Mouse (Mus musculus): ENCODE measurements around the gene Olfr825. TPM values are rescaled to one million over a fixed set of nuclear protein-coding genes. Genes with fewer than 3 reads are reported as not detected.

Olfr825 gene
- total and polyA plus RNA-seq, 3 experiments, result 0.27 TPM; not detected in 2

Other genes starting within 250 kb of the Olfr825 start
- not detected in 2 replicates for gene Olfr818, start 217.7 kb downstream of the Olfr825 start, total RNA-seq (2014; fragmentation: Nextera tagmentation)
- gene Olfr818, start 217.7 kb downstream of the Olfr825 start, total RNA-seq (2017), result 0.29 TPM in 1 of 2 replicates, not detected in the other
- not detected in 2 replicates for gene Olfr818, start 217.7 kb downstream of the Olfr825 start, polyA plus RNA-seq (2012)
- not detected in 2 replicates for gene Olfr819, start 199.5 kb downstream of the Olfr825 start, total RNA-seq (2014; fragmentation: Nextera tagmentation)
- gene Olfr819, start 199.5 kb downstream of the Olfr825 start, total RNA-seq (2017), result 0.12 and 0.16 TPM in 2 replicates
- gene Olfr819, start 199.5 kb downstream of the Olfr825 start, polyA plus RNA-seq (2012), result not detected in 2 replicates
- not detected in 2 replicates for gene Olfr247, start 190.6 kb downstream of the Olfr825 start, total RNA-seq (2014; fragmentation: Nextera tagmentation)
- gene Olfr247, start 190.6 kb downstream of the Olfr825 start, total RNA-seq (2017), result not detected in 2 replicates
- not detected in 2 replicates for gene Olfr247, start 190.6 kb downstream of the Olfr825 start, polyA plus RNA-seq (2012)
- not detected in 2 replicates for gene Gm10310, start 181.7 kb downstream of the Olfr825 start, total RNA-seq (2014; fragmentation: Nextera tagmentation)
- 0.12 and 0.22 TPM in 2 replicates for gene Gm10310, start 181.7 kb downstream of the Olfr825 start, total RNA-seq (2017)
- not detected in 2 replicates for gene Gm10310, start 181.7 kb downstream of the Olfr825 start, polyA plus RNA-seq (2012)
- gene Olfr820, start 154.1 kb downstream of the Olfr825 start, total RNA-seq (2014; fragmentation: Nextera tagmentation), result not detected in 2 replicates
- gene Olfr820, start 154.1 kb downstream of the Olfr825 start, total RNA-seq (2017), result 0.27 TPM in 1 of 2 replicates, not detected in the other
- gene Olfr820, start 154.1 kb downstream of the Olfr825 start, polyA plus RNA-seq (2012), result not detected in 2 replicates
- gene Olfr821, start 136.4 kb downstream of the Olfr825 start, total RNA-seq (2014; fragmentation: Nextera tagmentation), result not detected in 2 replicates
- gene Olfr821, start 136.4 kb downstream of the Olfr825 start, total RNA-seq (2017), result not detected in 2 replicates
- gene Olfr821, start 136.4 kb downstream of the Olfr825 start, polyA plus RNA-seq (2012), result not detected in 2 replicates
- gene Olfr822, start 95.6 kb downstream of the Olfr825 start, total RNA-seq (2014; fragmentation: Nextera tagmentation), result not detected in 2 replicates
- gene Olfr822, start 95.6 kb downstream of the Olfr825 start, total RNA-seq (2017), result 0.06 and 0.11 TPM in 2 replicates
- gene Olfr822, start 95.6 kb downstream of the Olfr825 start, polyA plus RNA-seq (2012), result not detected in 2 replicates
- gene Olfr823, start 51.4 kb downstream of the Olfr825 start, total RNA-seq (2014; fragmentation: Nextera tagmentation), result not detected in 2 replicates
- not detected in 2 replicates for gene Olfr823, start 51.4 kb downstream of the Olfr825 start, total RNA-seq (2017)
- gene Olfr823, start 51.4 kb downstream of the Olfr825 start, polyA plus RNA-seq (2012), result not detected in 2 replicates
- gene Olfr824, start 36.8 kb downstream of the Olfr825 start, total RNA-seq (2014; fragmentation: Nextera tagmentation), result not detected in 2 replicates
- gene Olfr824, start 36.8 kb downstream of the Olfr825 start, total RNA-seq (2017), result 0.27 TPM in 1 of 2 replicates, not detected in the other
- gene Olfr824, start 36.8 kb downstream of the Olfr825 start, polyA plus RNA-seq (2012), result not detected in 2 replicates
- gene Olfr826, start 17.4 kb upstream of the Olfr825 start, total RNA-seq (2014; fragmentation: Nextera tagmentation), result not detected in 2 replicates
- gene Olfr826, start 17.4 kb upstream of the Olfr825 start, total RNA-seq (2017), result 0.16 TPM in 1 of 2 replicates, not detected in the other
- gene Olfr826, start 17.4 kb upstream of the Olfr825 start, polyA plus RNA-seq (2012), result not detected in 2 replicates
- not detected in 2 replicates for gene Olfr827, start 47.6 kb upstream of the Olfr825 start, total RNA-seq (2014; fragmentation: Nextera tagmentation)
- gene Olfr827, start 47.6 kb upstream of the Olfr825 start, total RNA-seq (2017), result 0.06 and 0.33 TPM in 2 replicates
- gene Olfr827, start 47.6 kb upstream of the Olfr825 start, polyA plus RNA-seq (2012), result not detected in 2 replicates
- not detected in 2 replicates for gene Neurod4, start 113.5 kb upstream of the Olfr825 start, total RNA-seq (2014; fragmentation: Nextera tagmentation)
- 0.60 and 0.64 TPM in 2 replicates for gene Neurod4, start 113.5 kb upstream of the Olfr825 start, total RNA-seq (2017)
- gene Neurod4, start 113.5 kb upstream of the Olfr825 start, polyA plus RNA-seq (2012), result not detected in 2 replicates
- 202 and 209 TPM in 2 replicates for gene Tespa1, start 156.1 kb upstream of the Olfr825 start, total RNA-seq (2014; fragmentation: Nextera tagmentation)
- gene Tespa1, start 156.1 kb upstream of the Olfr825 start, total RNA-seq (2017), result 340 and 367 TPM in 2 replicates
- gene Tespa1, start 156.1 kb upstream of the Olfr825 start, polyA plus RNA-seq (2012), result 6.6 and 7.4 TPM in 2 replicates
- not detected in 2 replicates for gene Vmn2r84, start 227.6 kb upstream of the Olfr825 start, total RNA-seq (2014; fragmentation: Nextera tagmentation)
- gene Vmn2r84, start 227.6 kb upstream of the Olfr825 start, total RNA-seq (2017), result 0.12 and 0.27 TPM in 2 replicates
- not detected in 2 replicates for gene Vmn2r84, start 227.6 kb upstream of the Olfr825 start, polyA plus RNA-seq (2012)